Mouse (Mus musculus) spleen, embryonic (tissue): ENCODE data around the gene Slpi.

Experiments used
- CTCF ChIA-PET: fragments of 350-600 bp; sonication (Branson Sonifier 250); formaldehyde crosslinking; loops from one replicate; lab custom pipeline; 2022; lab: Charles Lee

The Slpi gene

DNA sequence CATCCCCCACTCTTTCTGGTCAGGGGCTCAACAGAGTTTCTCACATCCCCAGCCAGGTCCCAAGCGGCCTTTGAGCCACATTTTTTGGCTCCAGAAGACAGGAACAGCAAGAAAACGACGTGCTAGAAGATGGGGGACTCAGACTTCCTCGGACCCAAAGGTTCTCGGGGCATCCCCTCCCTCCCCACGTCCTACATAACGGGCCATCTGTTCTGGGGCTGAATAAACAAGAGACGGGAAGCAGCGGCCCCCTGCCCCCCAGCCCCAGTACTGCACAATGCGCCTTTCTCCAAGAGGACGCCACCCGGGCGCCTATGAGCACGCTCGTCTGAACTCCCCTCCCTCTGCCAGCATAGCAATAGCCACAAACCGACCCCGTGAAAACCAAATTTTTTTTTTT is at the start of gene Slpi:
TSS of gene Slpi (minus strand) at position 76 of the 400 bp plus-strand sequence.
- CTCF ChIA-PET: interaction anchor here (0.6 to 1.6 kb wide), 7 partner anchors 13 to 132 kb away, joined by 3 to 6 read pairs (median 5); partner anchors contain the start of gene Rbpjl

DNA sequence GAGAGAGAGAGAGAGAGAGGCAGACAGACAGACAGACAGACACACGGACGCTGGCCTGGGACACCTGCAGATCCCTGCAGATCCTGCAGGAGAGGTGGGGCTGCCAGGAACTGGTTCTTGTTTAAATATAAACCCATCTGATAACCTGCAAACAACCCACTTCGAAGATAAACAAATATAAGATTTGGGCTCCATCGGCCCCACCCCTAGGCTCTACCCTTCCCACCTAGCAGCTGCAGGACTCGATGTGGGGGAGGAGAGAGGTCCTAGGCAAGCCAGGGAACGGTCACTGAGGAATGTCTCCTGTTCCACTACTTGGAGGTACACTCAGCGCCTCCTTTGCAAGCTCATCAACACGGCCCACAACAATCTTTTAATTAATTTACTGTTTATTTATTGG is 49.4 kb upstream of the Slpi start:
- CTCF ChIA-PET: interaction anchor here (0.5 to 0.8 kb wide), 2 partner anchors 14 to 83 kb away, joined by 3 read pairs; no protein-coding TSS in a partner anchor

DNA sequence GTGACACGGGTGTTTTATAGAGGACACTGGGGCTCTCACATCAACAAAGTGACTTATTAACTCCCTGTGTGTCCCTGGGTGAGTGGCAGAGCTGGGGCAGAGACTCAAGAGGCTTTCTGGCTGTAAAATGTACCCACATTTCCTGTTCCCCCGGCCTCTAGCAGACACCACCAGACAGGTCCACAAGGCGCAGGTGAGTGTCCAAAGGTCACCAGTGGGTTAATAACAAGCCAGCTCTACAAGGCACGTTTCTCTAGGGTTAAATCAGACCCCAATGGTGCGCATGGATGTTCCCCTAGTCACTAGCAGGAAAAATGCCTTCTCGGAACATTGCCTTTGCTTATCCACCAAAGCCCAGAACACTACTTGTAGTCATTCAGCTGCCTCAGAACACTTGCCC is 48.8 kb upstream of the Slpi start:
- CTCF ChIA-PET: interaction anchor here (0.8 kb wide), 1 partner anchor 14 kb away, joined by 3 read pairs; no protein-coding TSS in a partner anchor

DNA sequence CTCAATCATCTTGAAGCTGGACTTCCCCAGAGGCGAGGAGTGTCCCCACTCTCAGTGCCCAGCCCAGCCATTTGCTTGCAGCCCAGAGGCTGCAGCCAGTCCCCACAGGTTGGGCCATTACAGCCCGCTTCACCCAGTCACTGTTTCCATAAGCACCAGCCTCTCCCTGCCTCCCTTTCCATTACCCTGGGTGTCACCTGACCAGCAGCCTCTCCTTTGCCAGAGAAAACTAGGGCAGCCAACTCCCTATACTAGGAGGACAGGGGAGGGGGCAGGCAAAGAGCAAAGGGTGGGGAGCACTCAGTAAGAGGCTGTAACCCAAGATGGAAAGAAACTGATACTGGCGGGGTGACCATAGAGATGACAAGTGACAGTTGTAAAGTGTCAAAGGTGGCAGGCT is 48.1 kb upstream of the Slpi start:
- CTCF ChIA-PET: no interaction called here

DNA sequence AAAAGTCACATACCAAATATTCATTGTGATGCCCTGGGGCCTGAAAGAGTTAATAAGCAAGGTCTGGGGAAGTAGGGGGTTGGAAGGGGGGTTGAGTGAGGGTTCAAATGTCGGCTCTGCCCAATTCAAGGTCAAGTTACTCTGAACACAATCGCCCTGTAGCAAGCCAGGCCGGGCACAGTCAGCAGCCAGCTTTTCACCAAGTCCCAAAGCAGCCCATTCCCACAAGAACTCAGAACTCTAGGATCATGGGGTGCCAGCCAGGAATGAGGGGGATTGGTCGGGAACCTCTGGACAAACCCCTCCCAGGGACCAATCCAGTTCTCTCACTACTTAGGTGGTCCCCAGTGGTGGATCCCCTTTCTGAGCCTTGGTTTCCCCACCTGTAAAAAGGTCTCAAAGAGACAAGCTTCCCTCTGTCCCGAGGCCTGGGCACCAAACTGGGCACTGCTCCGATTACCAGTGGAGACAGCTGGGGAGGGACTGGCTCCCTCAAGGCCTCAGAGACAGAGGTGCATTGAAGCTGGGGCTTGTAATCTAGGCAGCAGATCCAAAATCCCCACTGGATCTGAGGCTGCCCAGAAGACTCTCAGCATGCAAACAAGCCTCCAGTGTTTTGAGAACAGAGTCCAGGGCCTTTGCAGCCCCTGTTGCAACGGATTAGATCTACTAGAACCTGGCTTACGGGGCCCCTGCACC is 47.5 kb upstream of the Slpi start:
- CTCF ChIA-PET: no interaction called here

DNA sequence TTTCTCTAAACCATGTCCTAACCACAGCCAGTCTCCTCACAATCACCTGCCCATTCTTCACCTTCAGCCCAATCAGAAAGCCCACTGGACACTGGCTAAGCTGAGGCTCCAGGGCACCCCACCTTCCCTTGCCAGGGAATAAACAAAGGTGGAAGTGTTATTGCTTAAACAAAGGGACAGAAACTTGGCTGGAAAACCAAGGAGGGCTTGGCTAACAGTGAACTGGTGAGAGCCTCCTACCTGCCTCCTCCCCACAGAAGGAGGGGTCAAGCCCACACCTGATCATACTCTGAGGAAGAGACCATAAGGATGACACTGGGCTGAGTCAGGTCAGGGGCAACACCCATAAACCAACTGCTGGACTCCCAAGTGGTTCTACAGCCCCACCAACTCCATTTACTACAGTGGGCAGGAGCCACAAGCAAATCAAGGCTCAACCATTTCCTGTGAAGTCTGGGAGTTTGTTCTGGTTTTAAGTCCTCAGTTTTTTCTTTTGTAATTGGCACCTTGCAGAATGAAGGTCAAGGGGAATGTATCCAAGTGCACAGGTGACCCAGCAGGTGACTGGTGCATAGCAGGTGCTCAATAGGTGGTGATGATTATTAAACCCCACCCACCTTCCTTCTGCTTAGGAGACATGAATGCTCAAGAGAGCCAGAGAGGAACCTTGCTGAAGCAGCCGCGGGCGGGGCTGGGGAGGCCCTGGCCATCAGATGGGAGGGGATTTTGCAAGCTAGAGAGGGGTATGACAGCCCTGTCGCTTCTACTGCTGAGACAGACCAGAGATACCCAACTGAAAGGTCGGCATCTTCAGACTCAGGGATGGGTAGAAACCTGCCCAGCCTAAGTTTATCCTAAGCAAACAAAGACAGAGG is 46.6 kb upstream of the Slpi start:
- CTCF ChIA-PET: no interaction called here

DNA sequence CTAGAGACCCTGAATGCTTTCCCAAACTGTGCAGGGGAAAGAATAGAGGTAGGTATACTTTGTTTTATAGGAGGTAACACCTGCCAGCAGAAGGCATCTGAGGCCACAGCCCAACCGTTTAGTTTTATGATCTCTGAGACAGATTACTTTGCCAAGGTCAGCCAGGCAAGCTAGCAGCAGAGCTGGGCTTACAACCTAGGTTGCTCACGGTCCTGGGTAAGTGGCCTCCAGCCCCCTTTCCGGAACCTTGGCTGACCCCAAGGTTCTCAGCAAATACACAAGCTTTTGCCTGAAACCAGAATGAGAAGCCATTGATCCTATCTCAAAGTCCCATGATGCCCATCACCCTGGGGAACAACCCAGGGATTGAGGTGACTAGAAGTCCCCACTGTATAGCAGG is 45.8 kb upstream of the Slpi start:
- CTCF ChIA-PET: interaction anchor here (0.5 kb wide), 1 partner anchor 30 kb away, joined by 3 read pairs; no protein-coding TSS in a partner anchor

DNA sequence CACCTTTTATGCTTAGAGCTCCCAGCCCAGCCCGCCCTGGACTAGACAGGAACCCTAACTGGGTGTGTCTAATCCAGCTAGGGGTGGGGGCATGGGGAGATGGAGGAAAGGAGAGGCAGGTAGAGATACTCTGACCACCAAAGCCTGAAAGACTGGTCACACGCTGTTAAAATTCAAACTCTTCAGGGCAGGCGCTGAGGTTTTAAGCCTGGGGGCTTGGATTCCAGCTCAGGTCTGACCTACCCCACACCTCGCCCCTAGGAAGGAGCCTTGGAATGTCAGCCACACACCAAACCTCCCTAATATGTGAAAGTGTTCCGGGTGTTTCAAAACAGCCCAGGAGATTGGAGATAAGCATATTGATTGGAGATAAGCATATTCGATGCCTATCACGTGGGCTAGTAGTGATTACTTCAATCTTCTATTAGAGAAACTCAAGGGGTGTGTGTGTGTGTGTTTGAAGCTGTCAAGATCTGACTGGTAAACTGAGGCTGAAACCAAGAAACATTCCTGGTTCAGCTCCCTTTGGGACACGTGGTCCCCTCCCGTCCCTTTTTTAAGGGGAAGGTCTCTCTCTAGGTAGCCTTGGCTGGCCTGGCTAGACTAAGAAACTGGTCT is 44.5 kb upstream of the Slpi start:
- CTCF ChIA-PET: interaction anchor here (0.6 kb wide), 1 partner anchor 98 kb away, joined by 3 read pairs; no protein-coding TSS in a partner anchor

DNA sequence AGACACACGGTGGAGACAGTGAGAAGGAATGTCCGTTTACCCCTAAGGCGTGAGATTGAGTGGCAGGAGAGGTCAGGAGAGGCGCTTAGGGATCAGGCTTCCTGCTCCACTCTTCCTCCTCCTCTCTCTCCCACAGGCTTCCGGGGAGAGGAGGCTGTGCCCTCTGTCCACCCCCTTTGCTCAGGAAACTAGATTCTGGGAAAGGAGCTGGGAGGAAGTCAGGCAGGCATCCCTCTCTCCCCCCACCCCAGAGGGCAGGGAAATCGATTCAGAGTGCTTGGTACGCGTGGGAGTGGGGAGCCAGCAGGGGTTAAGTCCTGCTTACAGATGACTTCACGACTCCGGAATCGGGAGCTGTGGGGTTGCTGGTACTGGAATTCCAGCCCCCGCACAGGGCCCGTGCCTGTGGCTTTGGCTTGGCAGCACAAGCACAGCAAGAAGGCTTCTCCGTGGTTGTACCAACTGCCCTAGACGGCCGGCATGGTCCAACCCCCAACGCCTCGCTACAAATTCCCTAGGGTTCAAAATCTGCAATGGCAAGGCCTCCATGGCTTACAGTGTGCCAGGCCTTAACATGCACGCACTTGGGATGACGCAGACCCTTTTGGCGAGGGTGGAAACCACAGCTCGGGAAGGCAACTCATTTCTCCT is 43.8 kb upstream of the Slpi start:
- CTCF ChIA-PET: interaction anchor here (0.6 kb wide), 1 partner anchor 99 kb away, joined by 3 read pairs; no protein-coding TSS in a partner anchor

DNA sequence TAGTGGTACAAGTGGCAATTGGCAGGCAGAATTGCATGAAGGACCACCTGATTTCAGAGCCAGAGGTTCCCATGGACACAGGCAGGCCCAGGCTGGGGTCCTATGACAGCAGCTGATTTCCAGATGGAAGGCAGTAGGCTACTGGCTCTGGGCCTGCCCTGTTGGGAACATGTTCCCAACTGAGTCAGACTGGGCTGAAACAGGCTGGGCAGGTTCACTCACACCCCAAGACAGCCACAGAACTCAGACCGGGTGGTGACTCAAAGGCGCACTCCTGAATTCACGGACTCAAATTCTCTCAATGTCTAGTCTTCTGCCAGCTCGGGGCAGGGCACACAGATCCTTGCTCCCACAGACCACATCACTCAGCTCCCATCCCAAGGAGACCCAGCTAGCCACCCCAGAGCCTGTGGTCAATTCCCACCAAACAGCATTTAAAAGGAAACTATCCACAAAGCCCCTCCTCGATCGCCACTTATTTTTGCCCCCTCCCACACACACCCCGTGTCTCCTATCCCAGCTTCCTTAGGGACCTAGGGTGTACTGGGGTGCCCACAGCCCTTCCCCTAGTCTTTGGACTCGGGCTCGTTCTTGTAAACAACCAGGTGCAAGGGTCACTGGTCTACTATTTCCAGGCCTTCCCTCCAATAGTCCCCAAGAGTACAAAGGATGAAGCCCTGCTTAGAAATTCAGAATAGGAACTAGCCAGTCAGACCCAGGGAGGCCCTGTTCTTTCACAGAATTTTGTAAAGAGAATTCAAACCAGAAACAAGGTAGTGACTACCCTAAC is 43.0 kb upstream of the Slpi start:
- CTCF ChIA-PET: interaction anchor here (0.7 kb wide), 1 partner anchor 33 kb away, joined by 3 read pairs; no protein-coding TSS in a partner anchor

DNA sequence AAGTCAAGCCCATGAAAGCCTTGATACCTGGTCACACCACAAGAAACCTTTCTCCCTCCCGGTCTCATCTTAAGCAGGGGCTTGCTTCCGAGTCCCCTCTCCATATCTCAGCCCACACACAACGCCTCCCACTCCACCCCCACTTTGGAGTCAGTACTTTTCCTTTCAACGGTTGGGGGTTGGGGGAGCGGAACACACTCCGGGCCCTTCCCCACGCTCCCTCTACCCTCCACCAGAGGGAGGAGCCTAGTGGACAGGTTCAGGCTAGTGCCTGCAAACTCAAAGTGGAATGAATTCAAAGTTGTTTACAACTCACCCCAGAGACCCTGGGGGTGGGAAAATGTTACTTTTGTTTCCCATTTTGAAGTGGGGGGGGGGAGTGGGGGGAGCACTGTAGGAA is 41.8 kb upstream of the Slpi start:
- CTCF ChIA-PET: no interaction called here

DNA sequence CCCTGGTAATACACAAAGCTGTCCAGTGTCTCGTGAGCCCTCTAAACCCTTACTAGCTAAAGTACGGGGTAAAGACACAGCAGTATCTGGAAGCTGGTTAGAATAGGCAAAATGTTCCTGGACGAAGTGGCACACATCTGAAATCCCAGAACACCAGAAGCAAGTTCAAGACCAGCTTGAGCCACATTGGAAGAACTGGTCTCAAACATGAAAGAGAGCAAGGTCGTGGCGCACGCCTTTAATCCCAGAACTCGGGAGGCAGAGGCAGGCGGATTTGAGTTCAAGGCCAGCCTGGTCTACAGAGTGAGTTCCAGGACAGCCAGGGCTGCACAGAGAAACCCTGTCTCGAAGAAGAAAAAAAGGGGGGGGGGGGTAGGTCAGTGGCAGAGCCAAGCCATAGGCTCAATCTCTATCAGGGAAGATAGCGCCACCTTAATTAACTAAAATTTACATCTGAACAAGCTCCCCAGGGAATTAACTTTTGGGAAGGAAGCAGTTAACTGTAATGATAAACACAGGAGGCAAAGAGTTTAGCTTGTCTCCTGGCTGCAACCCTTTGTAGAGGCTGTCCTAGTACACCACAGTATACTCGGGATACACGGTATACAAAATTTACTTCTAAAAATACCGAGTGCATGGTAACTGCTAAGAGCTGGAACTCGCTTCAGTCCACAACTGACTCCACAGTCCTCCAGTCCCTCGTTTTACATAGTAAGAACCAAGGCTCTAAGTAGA is 41.2 kb upstream of the Slpi start:
- CTCF ChIA-PET: no interaction called here

DNA sequence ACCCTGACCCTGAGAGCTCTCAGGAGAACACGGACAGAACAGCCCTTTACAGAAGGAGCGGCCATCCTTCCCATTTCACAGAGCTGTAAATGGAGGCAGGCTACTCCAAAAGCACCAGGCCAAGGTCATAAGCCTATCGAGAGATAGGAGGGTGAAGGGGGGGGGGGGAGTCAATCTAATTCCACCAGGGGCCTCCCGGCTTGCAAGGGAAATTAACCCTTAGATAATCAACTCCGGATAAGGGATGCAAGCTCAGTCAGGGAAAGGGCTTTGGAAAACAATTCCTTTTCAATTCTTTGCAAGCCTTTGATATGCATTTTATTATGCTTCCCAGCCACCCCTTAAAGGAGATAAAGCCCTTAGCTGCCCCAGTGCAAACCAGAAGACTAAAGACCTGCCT is 39.6 kb upstream of the Slpi start:
- CTCF ChIA-PET: interaction anchor here (0.5 to 1.2 kb wide), 2 partner anchors 10 to 25 kb away, joined by 3 to 20 read pairs; partner anchors contain the start of gene Rbpjl

DNA sequence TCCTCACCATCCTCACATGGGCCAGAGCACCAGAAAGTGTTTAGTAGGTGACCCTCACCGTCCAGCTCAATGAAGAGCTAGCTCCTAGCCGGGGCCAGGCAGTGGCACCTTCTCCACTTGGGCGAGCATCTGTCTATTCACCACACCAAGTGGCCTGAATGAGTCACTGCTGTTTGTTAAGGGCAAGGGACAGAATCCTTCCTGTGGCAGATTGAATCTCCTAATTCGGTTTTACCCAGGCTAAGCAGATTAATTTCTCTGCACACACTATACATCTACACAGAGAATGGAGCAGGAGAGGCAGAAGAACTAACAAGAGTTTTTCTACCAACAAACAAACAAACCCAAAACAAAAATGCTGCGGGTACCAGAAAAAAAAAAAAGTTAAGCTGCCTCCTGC is 38.1 kb upstream of the Slpi start:
- CTCF ChIA-PET: interaction anchor here (1.2 kb wide), 1 partner anchor 24 kb away, joined by 3 read pairs; the partner anchor contains the start of gene Rbpjl

DNA sequence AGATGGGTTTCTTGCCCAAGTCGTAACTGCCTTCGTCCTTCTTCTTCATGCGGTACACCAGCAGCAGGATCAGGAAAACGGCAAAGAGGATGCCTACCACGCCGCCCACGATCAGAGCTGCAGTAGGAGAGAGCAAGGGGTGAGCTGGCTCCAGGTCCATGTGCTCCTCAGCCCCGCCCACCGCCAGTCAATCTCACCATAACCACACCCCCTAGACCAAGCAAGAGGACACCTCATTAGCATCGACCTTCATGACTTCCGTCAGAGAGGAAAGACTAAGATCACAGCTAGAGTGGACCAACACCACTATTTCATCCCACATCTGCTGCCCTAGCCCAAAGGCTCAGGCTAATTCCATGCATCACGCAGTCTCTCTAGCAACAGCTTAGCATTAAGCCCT is 37.2 kb upstream of the Slpi start:
- CTCF ChIA-PET: interaction anchor here (0.5 to 1.1 kb wide), 3 partner anchors 18 to 1458 kb away, joined by 3 to 4 read pairs (median 4); no protein-coding TSS in a partner anchor

DNA sequence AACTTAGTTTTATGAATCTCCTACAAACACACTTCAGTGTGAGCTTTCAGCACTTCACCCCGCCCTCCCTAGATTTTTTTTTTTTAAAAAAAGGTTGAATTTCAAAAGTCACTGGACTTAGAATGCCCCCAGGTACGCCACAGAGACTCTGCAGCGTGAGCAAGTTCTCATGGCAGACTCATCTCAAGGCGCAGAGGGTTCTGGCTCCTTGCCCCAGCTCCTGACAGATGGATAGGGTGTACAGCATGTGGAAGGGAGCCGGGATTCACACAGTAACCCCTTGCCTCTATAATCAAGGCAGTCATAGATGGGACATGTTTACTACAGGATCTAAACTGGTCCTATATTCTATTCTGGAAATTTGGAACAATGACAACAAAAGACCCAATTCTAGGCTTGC is 36.5 kb upstream of the Slpi start:
- CTCF ChIA-PET: interaction anchor here (0.8 to 1.1 kb wide), 2 partner anchors 18 to 1485 kb away, joined by 3 read pairs; no protein-coding TSS in a partner anchor

DNA sequence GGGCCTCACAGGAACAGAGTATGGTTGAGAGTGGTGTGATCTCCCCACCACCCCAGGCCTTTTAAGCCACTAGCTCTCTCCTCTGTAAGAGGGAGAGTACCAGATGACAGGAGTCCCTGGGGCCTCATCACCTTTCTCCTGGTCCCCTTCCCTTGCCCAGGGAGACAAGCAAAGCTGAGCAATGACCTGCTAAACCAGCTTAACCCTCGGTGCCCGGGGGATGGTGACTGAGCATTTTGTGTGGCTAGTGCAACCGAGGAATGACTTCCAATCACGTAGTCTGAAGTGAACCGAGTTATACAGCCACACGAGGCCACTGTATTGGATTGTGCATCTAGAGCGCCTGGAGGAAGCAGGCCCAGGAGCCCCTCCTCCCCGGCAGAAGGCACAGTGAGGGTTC is 35.5 kb upstream of the Slpi start:
- CTCF ChIA-PET: interaction anchor here (0.6 to 1.2 kb wide), 4 partner anchors 14 to 152 kb away, joined by 3 to 5 read pairs (median 4); partner anchors contain the start of gene Sdc4

DNA sequence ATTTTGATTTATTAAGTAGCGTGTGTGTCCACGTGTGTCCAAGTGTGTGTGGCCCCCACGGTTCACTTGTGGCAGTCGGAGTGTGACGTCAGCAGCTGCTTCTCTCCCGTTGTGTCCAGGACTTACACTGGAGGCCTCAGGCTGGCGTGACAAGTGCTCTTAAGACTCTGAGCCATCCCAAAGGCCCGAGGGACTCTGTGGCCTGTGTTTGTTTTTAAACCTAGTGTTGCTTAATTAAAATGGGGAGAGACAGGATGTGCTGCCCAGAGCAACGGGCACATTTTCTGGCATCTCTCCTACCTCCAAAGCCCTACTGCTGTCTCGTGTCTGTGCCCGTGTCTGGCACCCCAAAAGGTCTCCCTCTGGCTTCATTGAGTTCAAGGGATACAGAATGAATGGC is 34.6 kb upstream of the Slpi start:
- CTCF ChIA-PET: interaction anchor here (0.7 to 1.2 kb wide), 4 partner anchors 19 to 1521 kb away, joined by 3 to 10 read pairs (median 7); no protein-coding TSS in a partner anchor
